Mouse (Mus musculus): ENCODE data around the gene Ppp1r27. TPM values are rescaled to one million over a fixed set of nuclear protein-coding genes. Genes with fewer than 3 reads are reported as not detected.
"Not testable (repeated sequence)": the region's sequence is repeated elsewhere in the genome, so short reads cannot be mapped to it uniquely, and the experiment has no call there.

Ppp1r27 gene
- not detected in 2 replicates for polyA plus RNA-seq (2012; ENCODE audit: insufficient read depth, insufficient read length, low replicate concordance, missing spikeins)

DNA sequence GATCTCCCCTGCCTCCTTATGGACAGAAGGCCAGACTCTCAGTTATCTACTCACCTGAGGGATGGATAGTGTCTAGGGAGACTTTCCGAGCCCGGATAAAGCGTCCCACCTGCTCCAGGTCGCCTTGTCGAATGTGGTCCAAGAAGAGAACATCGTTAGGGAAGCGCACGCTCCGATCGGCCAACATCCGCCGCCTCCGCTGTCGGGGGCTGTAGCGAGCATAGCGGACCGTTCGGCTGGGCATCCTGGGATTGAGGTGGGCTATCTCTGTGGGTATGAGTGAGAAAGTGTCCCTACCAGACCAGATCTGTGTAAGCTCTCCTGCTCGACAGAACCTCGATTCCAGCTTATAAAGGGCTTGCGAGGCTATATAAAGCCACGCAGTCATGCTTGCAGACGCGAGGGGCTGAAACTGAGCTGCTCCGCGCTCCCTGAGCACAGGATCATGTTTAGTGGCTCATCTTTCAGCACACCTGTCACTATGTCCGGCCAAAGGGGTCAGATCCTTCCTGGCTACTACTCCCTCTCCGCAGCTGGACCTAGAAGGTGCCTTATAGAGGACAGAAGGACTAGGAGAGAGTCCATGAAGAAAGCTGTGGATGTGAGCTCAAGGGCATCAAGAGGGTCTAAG is at the start of gene Ppp1r27:
Gene Ppp1r27, minus strand, starts transcription at position 323 of the 631 bp plus-strand sequence.
- peak within 1 kb of the TSS; percentile 45; the same call in 1 of the 2 replicates for H3K27ac ChIP-seq (ENCODE audit: insufficient read depth, low read depth, low read length)
- WGBS, result 96% methylated on average over 28 of the region's 28 CpGs
- H3K4me1 ChIP-seq (ENCODE audit: control insufficient read depth, insufficient read depth, low read length), result peaks cover 22% of the 10 kb centered on the region
- H3K4me3 ChIP-seq (ENCODE audit: insufficient read depth, low read depth, low read length), result peak within 1 kb of the TSS; percentile 86
- no peak for TF ChIP-seq CTCF (IDR thresholded peaks at IDR 0.05; ENCODE audit: insufficient read depth, low read depth, low read length)
- TF ChIP-seq POLR2A (IDR thresholded peaks at IDR 0.05; ENCODE audit: insufficient read depth, low read depth, low read length), result no peak

DNA sequence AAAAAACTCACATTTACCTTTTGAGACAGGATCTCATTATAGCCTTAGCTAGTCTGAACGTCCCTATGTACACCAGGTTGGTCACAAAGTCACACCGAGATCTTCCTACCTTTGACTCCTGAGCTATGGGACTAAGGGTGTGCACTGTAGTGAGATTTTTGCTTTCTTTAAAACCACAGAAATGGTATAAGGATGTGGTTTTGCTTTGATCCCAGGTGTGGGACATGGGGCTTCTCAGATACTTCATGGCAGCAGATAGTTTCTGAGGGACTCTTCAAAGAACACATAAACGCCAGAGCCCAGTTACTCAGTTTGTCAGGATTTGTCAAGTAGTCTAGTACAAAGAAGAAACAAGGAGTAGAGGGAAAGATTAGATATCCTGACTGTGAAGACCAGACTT is 49.8 kb upstream of the Ppp1r27 start:
- TF ChIP-seq POLR2A (IDR thresholded peaks at IDR 0.05; ENCODE audit: insufficient read depth, low read depth, low read length) (no peak), CTCF (IDR thresholded peaks at IDR 0.05; ENCODE audit: insufficient read depth, low read depth, low read length) (no peak)
- 93% methylated on average over 3 of the region's 3 CpGs for WGBS
- Histone ChIP-seq H3K4me3 (ENCODE audit: insufficient read depth, low read depth, low read length) (no peak overlapping the region), H3K4me1 (ENCODE audit: control insufficient read depth, insufficient read depth, low read length) (peaks cover 16% of the 10 kb centered on the region), H3K27ac (ENCODE audit: insufficient read depth, low read depth, low read length) (no peak overlapping the region)

DNA sequence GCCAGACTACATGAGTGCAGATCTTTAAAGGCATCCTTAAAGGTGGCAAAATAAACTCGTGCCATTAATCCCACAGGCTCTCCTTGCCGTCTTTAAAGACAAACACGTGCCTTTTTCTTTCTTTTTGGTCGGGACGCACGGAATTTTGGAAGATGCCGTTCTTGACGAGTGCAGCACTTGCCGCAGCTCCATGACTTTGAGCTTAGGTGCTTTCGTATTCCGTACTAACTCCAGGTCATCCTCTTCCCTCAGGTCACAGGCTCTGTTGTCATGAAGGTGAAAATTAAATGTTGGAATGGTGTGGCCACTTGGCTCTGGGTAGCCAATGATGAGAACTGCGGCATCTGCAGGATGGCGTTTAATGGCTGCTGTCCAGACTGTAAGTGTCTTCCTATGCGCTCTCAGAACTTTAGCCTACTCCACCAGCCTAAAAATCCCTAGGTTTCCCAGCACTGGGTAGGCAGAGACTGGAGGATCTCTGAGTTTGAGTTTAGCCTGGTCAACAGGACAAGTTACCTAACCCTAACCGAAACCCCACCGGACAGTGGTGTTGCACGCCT is 48.1 kb upstream of the Ppp1r27 start:
- no peak overlapping the region for H3K27ac ChIP-seq (ENCODE audit: insufficient read depth, low read depth, low read length)
- TF ChIP-seq POLR2A (IDR thresholded peaks at IDR 0.05; ENCODE audit: insufficient read depth, low read depth, low read length) (no peak), CTCF (IDR thresholded peaks at IDR 0.05; ENCODE audit: insufficient read depth, low read depth, low read length) (no peak)
- H3K4me1 ChIP-seq (ENCODE audit: control insufficient read depth, insufficient read depth, low read length), result peaks cover 16% of the 10 kb centered on the region
- WGBS, result 39% methylated on average over 17 of the region's 17 CpGs
- H3K4me3 ChIP-seq (ENCODE audit: insufficient read depth, low read depth, low read length), result peak overlapping the region; percentile 86

DNA sequence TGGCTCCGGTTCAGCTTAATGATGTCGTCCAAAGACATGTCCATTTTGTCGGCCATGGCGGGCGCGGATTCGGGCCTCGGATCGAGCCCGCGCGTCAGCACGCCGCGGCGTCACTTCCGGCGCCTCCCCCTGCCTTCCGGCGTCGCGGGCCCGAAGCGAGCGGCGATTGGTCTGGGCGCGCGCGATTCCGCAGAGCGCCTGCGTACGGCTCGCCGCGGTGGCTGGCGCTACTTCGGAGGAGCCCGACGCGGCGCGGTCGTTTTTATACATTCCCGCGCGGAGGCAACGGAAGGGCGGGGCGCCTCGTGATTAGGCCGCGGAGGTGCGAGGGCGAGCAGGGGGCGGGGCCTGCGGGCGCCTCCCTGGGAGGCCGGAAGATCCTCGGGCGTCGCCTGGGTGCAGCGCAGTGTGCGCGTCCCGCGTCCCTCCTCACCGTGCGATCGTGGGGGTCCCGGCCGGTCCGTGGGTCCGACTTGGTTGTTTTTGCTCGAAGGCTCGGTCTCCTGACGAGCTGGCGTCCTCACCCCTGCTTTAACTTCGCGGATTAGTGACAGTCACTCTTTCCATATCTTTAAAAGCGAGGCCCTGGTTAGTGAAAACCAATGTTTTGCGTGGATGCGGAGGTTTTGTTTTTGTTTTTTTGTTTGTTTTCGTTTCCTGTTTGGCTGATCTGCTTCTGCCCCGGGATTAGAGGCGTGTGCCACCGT is 47.5 kb upstream of the Ppp1r27 start, which contains the start of the genes Alyref and Anapc11:
Gene Alyref, minus strand, starts transcription at position 83 of the 707 bp plus-strand sequence.
Gene Anapc11, plus strand, starts transcription at position 139 of the 707 bp plus-strand sequence.
- WGBS, result under 1% methylated on average over 88 of the region's 88 CpGs
- TF ChIP-seq CTCF (IDR thresholded peaks at IDR 0.05; ENCODE audit: insufficient read depth, low read depth, low read length), result no peak
- TF ChIP-seq POLR2A (IDR thresholded peaks at IDR 0.05; ENCODE audit: insufficient read depth, low read depth, low read length), result 0 out of 2 replicates have a peak, but pooled peaks have one; percentile 58

DNA sequence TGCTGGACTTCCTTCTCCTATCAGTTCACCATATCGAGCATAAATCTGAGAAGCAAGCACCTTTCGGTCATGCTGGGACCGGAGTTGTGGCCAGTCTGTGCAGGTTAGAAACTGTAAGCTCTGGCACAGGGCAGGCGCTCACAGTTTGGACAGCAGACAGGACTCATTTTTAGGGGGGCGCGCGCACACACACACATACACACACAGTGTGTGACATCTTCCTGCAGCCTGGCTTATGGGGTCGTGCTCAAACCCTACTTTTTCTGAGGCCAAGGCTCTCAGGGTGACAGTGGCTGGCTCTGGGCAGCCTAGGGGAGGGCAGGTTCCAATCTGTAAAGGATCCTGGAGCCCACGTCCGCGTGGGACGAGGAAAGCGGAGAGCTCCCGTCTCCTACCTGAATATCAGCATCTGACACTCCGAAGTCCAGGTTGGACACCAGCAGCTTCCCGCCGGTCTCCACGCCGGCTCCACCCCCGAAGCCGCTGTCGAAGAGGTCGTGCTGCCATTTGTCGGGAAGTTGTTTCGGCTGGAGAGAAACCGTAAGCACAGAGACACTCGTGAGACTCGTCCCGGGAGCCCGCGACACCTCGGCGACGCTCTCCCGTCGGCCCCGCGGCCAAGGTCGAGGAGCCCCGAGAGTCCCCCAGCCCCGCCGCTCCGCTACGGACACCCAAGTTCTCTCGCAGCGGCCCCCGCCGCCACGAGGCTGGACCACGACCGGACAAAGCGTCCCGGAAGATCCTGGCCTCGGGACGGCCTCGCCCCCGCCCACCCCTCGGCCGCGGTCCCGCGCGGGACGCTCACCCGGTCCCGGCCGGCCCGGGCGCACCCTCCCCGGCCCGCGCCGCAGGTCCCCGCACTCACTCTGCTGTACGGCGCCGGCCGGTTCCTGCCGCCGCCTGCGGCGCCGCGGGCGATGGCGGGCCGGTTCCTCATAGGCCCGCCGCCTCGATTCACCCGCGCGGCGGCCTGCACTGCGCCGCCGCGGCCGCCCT is 46.6 kb upstream of the Ppp1r27 start:
- no peak for TF ChIP-seq CTCF (IDR thresholded peaks at IDR 0.05; ENCODE audit: insufficient read depth, low read depth, low read length)
- no peak for TF ChIP-seq POLR2A (IDR thresholded peaks at IDR 0.05; ENCODE audit: insufficient read depth, low read depth, low read length)
- 4% methylated on average over 99 of the region's 99 CpGs for WGBS
- Histone ChIP-seq H3K27ac (ENCODE audit: insufficient read depth, low read depth, low read length) (no peak overlapping the region), H3K4me1 (ENCODE audit: control insufficient read depth, insufficient read depth, low read length) (peaks cover 16% of the 10 kb centered on the region), H3K4me3 (ENCODE audit: insufficient read depth, low read depth, low read length) (peak overlapping the region; percentile 86)

More for the DNA sequence above, 47.5 kb upstream of the Ppp1r27 start, which contains the start of the genes Alyref and Anapc11:
- Histone ChIP-seq H3K27ac (ENCODE audit: insufficient read depth, low read depth, low read length) (no peak within 1 kb of the TSS; the same call in 1 of the 2 replicates), H3K4me1 (ENCODE audit: control insufficient read depth, insufficient read depth, low read length) (peaks cover 16% of the 10 kb centered on the region), H3K4me3 (ENCODE audit: insufficient read depth, low read depth, low read length) (peak within 1 kb of the TSS; percentile 86)

DNA sequence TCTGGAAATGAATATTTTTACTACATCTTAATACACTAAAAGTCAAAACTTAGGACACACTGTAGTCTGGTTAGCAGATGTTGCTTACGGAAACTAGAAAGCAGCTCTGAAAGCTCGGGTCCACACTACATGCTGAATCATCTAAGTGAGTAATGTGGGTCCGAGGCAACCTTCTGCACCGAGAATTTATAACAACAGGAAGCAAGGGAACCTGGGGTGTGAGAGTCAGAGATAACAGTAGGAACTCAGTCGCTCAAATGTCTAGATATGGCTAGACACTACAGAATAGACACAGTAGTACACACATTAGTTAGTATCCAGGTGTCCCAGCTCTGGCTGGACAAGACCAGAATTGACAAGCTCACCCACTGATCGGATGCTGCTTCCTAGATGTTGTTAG is 37.6 kb upstream of the Ppp1r27 start:
- WGBS, result 85% methylated on average over 6 of the region's 6 CpGs
- Histone ChIP-seq H3K4me1 (ENCODE audit: control insufficient read depth, insufficient read depth, low read length) (no peaks in the 10 kb centered on the region), H3K4me3 (ENCODE audit: insufficient read depth, low read depth, low read length) (no peak overlapping the region), H3K27ac (ENCODE audit: insufficient read depth, low read depth, low read length) (no peak overlapping the region)
- TF ChIP-seq CTCF (IDR thresholded peaks at IDR 0.05; ENCODE audit: insufficient read depth, low read depth, low read length) (no peak), POLR2A (IDR thresholded peaks at IDR 0.05; ENCODE audit: insufficient read depth, low read depth, low read length) (no peak)

DNA sequence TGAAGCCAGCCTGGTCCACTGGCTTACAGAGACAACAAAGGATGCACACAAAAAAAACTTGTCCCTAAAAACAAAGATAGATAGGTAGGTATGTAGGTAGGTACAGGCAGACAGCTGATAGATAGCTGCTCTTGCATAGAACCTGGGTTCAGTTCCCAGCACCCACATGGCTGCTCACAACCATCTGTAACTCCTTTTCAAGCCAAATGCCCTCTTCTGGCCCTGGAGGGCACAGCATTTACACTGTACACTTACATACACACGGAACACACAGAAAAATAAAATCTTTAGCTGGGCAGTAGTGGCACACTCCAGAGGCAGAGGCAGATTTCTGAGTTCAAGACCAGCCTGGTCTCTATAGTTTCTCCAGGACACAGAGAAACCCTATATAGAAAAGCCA is 33.0 kb upstream of the Ppp1r27 start:
- WGBS, result 96% methylated on average over 1 of the region's 1 CpGs
- H3K4me3 ChIP-seq (ENCODE audit: insufficient read depth, low read depth, low read length), result no peak overlapping the region

DNA sequence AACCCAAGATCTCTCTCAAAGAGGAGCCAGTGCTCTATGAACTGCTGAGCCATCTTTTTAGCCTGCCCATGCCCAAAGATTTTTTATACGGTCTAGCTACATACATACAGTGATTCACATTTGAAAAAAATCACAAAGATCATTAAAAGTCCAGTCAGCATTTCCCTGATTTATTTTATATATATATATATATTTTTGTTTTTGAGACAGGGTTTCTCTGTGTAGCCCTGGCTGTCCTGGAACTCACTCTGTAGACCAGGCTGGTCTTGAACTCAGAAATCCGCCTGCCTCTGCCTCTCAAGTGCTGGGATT is 32.0 kb upstream of the Ppp1r27 start:
- not testable (repeated sequence) for H3K27ac ChIP-seq (ENCODE audit: insufficient read depth, low read depth, low read length); H3K4me3 ChIP-seq (ENCODE audit: insufficient read depth, low read depth, low read length)
- peaks cover 20% of the 10 kb centered on the region for H3K4me1 ChIP-seq (ENCODE audit: control insufficient read depth, insufficient read depth, low read length)
- 97% methylated on average over 2 of the region's 2 CpGs for WGBS

More for the DNA sequence above, 33.0 kb upstream of the Ppp1r27 start:
- Histone ChIP-seq H3K27ac (ENCODE audit: insufficient read depth, low read depth, low read length) (no peak overlapping the region), H3K4me1 (ENCODE audit: control insufficient read depth, insufficient read depth, low read length) (peaks cover 20% of the 10 kb centered on the region)
- TF ChIP-seq POLR2A (IDR thresholded peaks at IDR 0.05; ENCODE audit: insufficient read depth, low read depth, low read length), result no peak
- no peak for TF ChIP-seq CTCF (IDR thresholded peaks at IDR 0.05; ENCODE audit: insufficient read depth, low read depth, low read length)

All from olfactory bulb, adult 2 months (tissue).